Mouse (Mus musculus) ES-E14 (cell line): ENCODE data around the gene Zfp128. TPM values are rescaled to one million over a fixed set of nuclear protein-coding genes. Genes with fewer than 3 reads are reported as not detected.
"Not testable (repeated sequence)": the region's sequence is repeated elsewhere in the genome, so short reads cannot be mapped to it uniquely, and the experiment has no call there.

Source experiments
- DNase-seq: peaks from one replicate; pipeline ENCODE4 v3.0.0-alpha.2; 2013; ENCODE audit warnings: low read depth, low spot score
- H3K27ac ChIP-seq: 2 replicates; pipeline ENCODE4 v1.5.1; 2012; ENCODE audit warnings: low read depth, mild to moderate bottlenecking, low read length, moderate library complexity, mixed read lengths; ENCODE audit not compliant: poor library complexity, insufficient read depth, severe bottlenecking
- H3K36me3 ChIP-seq: 2 replicates; pipeline ENCODE4 v1.6.1; 2012; ENCODE audit warnings: mild to moderate bottlenecking, low read length, moderate library complexity, mixed read lengths; ENCODE audit not compliant: control insufficient read depth, poor library complexity, insufficient read depth, severe bottlenecking
- H3K4me1 ChIP-seq, 2 experiments: fragments of 150-350 bp in 1 of 2; sonication (generic) in 1 of 2; 2 replicates each; pipeline ENCODE4 v1.6.1; 2012; ENCODE audit warnings: low read length in 2 of 2, mild to moderate bottlenecking in 1 of 2, mixed read lengths in 1 of 2; ENCODE audit not compliant: control insufficient read depth in 2 of 2, insufficient read depth in 2 of 2, poor library complexity in 1 of 2
- H3K4me3 ChIP-seq, 2 experiments: fragments of 150-350 bp in 1 of 2; sonication (generic) in 1 of 2; 2 replicates each; pipeline ENCODE4 v1.5.1; 2012; ENCODE audit warnings: low read length in 2 of 2, low read depth in 1 of 2, mild to moderate bottlenecking in 1 of 2, mixed read lengths in 1 of 2; ENCODE audit not compliant: insufficient read depth in 1 of 2, poor library complexity in 1 of 2, severe bottlenecking in 1 of 2
- H3K9ac ChIP-seq: 2 replicates; pipeline ENCODE4 v1.6.1; 2012; ENCODE audit warnings: low read depth, mild to moderate bottlenecking, low read length, mixed read lengths; ENCODE audit not compliant: poor library complexity, insufficient read depth, severe bottlenecking
- H3K9me3 ChIP-seq: fragments of 150-350 bp; sonication (generic); 2 replicates; pipeline ENCODE4 v1.6.1; 2012; ENCODE audit warnings: low read depth, mild to moderate bottlenecking, low read length; ENCODE audit not compliant: control insufficient read depth, insufficient read depth
- CHD2 ChIP-seq: IDR thresholded peaks from 2 replicates; pipeline ENCODE4 v1.6.1; 2014; ENCODE audit warnings: mild to moderate bottlenecking, low read depth, low read length, inconsistent platforms
- HCFC1 ChIP-seq: IDR thresholded peaks from 2 replicates; pipeline ENCODE4 v1.6.1; 2012; ENCODE audit warnings: low read length, inconsistent platforms, borderline replicate concordance; ENCODE audit not compliant: insufficient read depth
- MAFK ChIP-seq: IDR thresholded peaks from 2 replicates; pipeline ENCODE4 v1.6.1; 2014; ENCODE audit warnings: mild to moderate bottlenecking, low read depth, low read length, inconsistent platforms; ENCODE audit not compliant: insufficient read depth
- ZC3H11A ChIP-seq: IDR thresholded peaks from 2 replicates; pipeline ENCODE4 v1.6.1; 2012; ENCODE audit warnings: low read depth, mild to moderate bottlenecking, inconsistent platforms, low read length, borderline replicate concordance
- ZNF384 ChIP-seq: IDR thresholded peaks from 2 replicates; pipeline ENCODE4 v1.6.1; 2012; ENCODE audit warnings: low read depth, low read length, inconsistent platforms
- in situ Hi-C, 2 experiments: fragments of 600-800 bp; cut with MboI; formaldehyde crosslinking; loops; one replicate each; pipeline ENCODE4 v1.15.1; 2025; ENCODE audit warnings: low sequenced_read_pairs in 2 of 2, inconsistent platforms in 1 of 2; ENCODE audit not compliant: unreplicated experiment in 2 of 2
- total RNA-seq: library from RNA; depleted of rRNA; stranded (reverse); fragments of 300-350 nt; gene quantifications from 2 replicates; pipeline ENCODE4 v1.2.3, GENCODE M21; 2012

Zfp128 gene
- total RNA-seq, 1 experiment = 1.4 TPM

DNA sequence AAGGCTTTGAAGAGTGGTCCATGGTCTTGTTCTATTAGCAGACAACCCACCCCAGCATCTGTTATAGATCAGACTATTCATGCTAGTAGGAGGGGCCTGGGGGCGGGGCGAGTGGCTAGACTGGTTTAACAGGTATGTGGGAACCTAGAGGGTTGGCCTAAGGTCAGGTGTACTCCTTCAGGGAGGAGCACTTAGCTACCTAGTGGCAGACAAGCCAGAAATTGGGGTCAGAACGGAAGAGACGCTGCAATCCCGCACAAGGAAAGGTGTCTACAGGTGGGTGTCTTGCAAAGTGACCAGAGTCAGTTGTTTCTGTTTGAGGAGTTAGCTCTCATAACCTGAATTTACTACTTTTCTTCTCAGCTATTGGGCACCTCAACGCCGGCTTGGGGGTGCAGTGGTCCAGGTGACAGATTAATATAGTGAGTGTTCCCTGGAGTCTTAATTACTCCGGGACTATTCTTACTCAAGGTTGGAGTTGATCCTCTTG lies 46.3 kb downstream of the Zfp128 start, which contains the start of gene Rnf225:
Rnf225 (plus strand) TSS at position 226 of the 490 bp plus-strand sequence.
- in situ Hi-C loops = loop anchor here in 1 of 2 experiments (10.0 kb wide), 1 partner anchor 118 kb away; no protein-coding TSS in a partner anchor
- TF ChIP-seq ZNF384 (no peak), ZC3H11A (no peak), HCFC1 (no peak), CHD2 (no peak; the same call in 1 of the 2 replicates)
- Histone ChIP-seq H3K4me1 (peaks cover 0 to 2% of the 10 kb centered on the region in 2 experiments; a peak in 1 of 4 replicates), H3K9ac (peak within 1 kb of the TSS; percentile 36), H3K27ac (no peak within 1 kb of the TSS), H3K9me3 (no peaks in the 10 kb centered on the region), H3K4me3 (peak within 1 kb of the TSS; percentile 60), H3K36me3 (peaks cover 38% of the 10 kb centered on the region)
- DNase-seq = no peak

DNA sequence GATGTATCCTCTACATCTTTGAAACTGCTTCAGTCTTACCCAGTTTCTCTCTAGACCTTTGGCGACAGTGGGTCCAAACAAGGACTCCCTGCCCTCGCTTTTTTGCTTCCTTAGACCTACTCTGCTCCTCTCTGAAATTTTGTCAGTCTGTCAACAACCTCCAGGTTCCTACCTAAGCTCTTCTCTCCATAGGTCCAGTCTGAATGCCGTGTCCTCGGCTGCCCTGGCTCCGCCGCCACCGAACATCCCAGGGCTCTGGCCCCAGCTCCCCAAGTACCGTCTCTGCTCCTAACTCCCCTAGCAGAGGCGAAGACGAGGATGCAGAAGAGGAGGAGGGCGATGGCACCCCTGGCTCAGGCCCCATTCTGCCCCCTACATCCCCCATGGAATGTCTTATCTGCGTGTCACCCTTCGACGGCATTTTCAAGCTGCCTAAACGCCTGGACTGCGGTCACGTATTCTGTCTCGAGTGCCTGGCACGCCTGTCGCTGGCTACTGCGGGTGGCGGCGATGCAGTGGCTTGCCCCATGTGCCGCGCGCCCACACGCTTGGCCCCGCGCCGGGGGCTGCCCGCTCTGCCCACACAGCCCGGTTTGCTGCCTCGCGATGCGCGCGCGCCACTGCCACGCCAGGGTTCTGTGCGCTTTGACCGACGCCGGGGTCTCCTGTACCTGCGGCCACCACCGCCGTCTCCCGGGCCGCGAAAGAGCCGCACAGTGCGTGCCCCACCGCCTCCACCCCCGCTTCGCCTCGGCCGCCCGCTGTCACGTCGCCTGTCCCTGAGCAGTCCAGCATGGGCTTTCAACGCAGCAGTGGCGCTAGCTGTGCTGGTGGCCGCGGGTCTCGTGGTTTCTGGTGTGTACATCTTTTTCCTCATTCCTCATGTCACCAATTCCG lies 47.0 kb downstream of the Zfp128 start:
- no peaks in the 10 kb centered on the region for H3K9me3 ChIP-seq
- peak overlapping the region; percentile 60 for H3K4me3 ChIP-seq
- no peak overlapping the region for H3K27ac ChIP-seq
- peaks cover 0 to 2% of the 10 kb centered on the region in 2 experiments; a peak in 1 of 4 replicates for H3K4me1 ChIP-seq
- H3K36me3 ChIP-seq = peaks cover 35% of the 10 kb centered on the region
- TF ChIP-seq ZNF384 (no peak), CHD2 (no peak), MAFK (no peak), ZC3H11A (no peak), HCFC1 (no peak)
- DNase-seq = no peak
- peak overlapping the region; percentile 36 for H3K9ac ChIP-seq
- in situ Hi-C loops = loop anchor here in 1 of 2 experiments (10.0 kb wide), 1 partner anchor 117 kb away; no protein-coding TSS in a partner anchor

- Histone ChIP-seq H3K9me3 (no peaks in the 10 kb centered on the region), H3K9ac (no peak overlapping the region), H3K27ac (no peak overlapping the region), H3K4me3 (no peak overlapping the region), H3K4me1 (peaks cover 0 to 1% of the 10 kb centered on the region in 2 experiments; a peak in 1 of 4 replicates), H3K36me3 (no peaks in the 10 kb centered on the region)
- no peak for TF ChIP-seq ZC3H11A
- TF ChIP-seq MAFK = no peak
- no peak for TF ChIP-seq ZNF384
- TF ChIP-seq HCFC1 = no peak
- TF ChIP-seq CHD2 = no peak
- in situ Hi-C loops = no loop called here
- DNase-seq = no peak
These were observed 52.7 kb downstream of the Zfp128 start for GRCm38 (mm10) chr7:12933615-12934140.

DNA sequence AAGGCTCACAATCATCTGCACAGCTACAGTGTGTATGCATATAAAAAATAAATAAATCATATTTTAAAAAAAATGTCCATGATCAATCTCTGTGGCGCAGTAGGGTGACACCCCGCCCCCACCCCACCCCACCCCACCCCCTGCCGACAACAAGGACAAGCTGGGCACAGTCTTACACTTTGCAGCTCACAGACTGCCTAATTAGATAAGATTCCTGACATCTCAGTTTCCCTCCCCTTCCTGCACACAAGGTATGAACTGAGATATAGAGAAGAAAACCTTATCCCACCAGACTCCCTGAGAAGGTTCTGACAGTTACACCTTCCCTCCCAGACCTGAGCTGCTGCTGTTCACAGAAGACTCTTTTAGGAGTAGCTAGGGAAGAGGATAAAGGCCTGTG lies 53.8 kb downstream of the Zfp128 start:
- H3K9me3 ChIP-seq = no peaks in the 10 kb centered on the region
- in situ Hi-C loops = no loop called here
- TF ChIP-seq ZC3H11A (no peak), CHD2 (no peak), HCFC1 (no peak), ZNF384 (no peak)
- H3K36me3 ChIP-seq = no peaks in the 10 kb centered on the region
- H3K9ac ChIP-seq = no peak overlapping the region; the same call in 1 of the 2 replicates
- peaks cover 0 to 1% of the 10 kb centered on the region in 2 experiments; a peak in 1 of 4 replicates for H3K4me1 ChIP-seq
- no peak overlapping the region for H3K27ac ChIP-seq
- no peak for DNase-seq
- H3K4me3 ChIP-seq = no peak overlapping the region

- H3K4me3 ChIP-seq, in situ Hi-C loops, H3K36me3 ChIP-seq, H3K4me1 ChIP-seq, H3K9me3 ChIP-seq, H3K9ac ChIP-seq, H3K27ac ChIP-seq, DNase-seq: not testable (repeated sequence)
These were observed 56.4 kb downstream of the Zfp128 start for GRCm38 (mm10) chr7:12937254-12937803.
